Mouse (Mus musculus) kidney, adult 2 months (tissue): Measurements from ENCODE around the gene Pdzrn3.

ENCODE experiments used
- CTCF ChIP-seq: fragments of 200-500 bp; conservative IDR thresholded peaks from 2 replicates; pipeline ENCODE4 v1.5.1; 2011; ENCODE audit warnings: low read depth, mild to moderate bottlenecking, control low read depth, low read length, moderate library complexity, mixed read lengths; ENCODE audit not compliant: insufficient read depth, insufficient read length
- POLR2A ChIP-seq: fragments of 200-500 bp; IDR thresholded peaks from one replicate; pipeline ENCODE4 v1.6.1; 2011; ENCODE audit warnings: low read depth, low read length, control low read depth

- no peak for TF ChIP-seq CTCF
- TF ChIP-seq POLR2A = no peak
Measured at GRCm38 (mm10) chr6:101365795-101366194, 11.9 kb downstream of the Pdzrn3 start.
